Mouse (Mus musculus) kidney, postnatal 14 days (tissue): ENCODE results near the gene Coro7.

ENCODE experiments used
- DNase-seq: peaks from one replicate; pipeline ENCODE4 v3.0.0; 2022; ENCODE audit warnings: mixed read lengths

Gene Coro7

GRCm38 (mm10) chr16:4646831-4647230 is 32.7 kb downstream of the Coro7 start:
- no peak for DNase-seq

- DNase-seq = no peak
Measured at GRCm38 (mm10) chr16:4645867-4646266, 33.7 kb downstream of the Coro7 start.

GRCm38 (mm10) chr16:4643670-4644419 is 35.7 kb downstream of the Coro7 start:
- peak; percentile 88 for DNase-seq

GRCm38 (mm10) chr16:4642937-4643336 is 36.6 kb downstream of the Coro7 start:
- no peak for DNase-seq

GRCm38 (mm10) chr16:4642190-4642589 is 37.4 kb downstream of the Coro7 start:
- DNase-seq = peak; percentile 74

GRCm38 (mm10) chr16:4641119-4641838 is 38.3 kb downstream of the Coro7 start:
- peak; percentile 57 for DNase-seq

GRCm38 (mm10) chr16:4640267-4641005 is 39.1 kb downstream of the Coro7 start:
- peak; percentile 87 for DNase-seq

GRCm38 (mm10) chr16:4639831-4640237 is 39.7 kb downstream of the Coro7 start, which contains the start of the genes Vasn and Dnaja3:
TSS of gene Vasn (plus strand) at chr16:4639941.
TSS of gene Dnaja3 (plus strand) at chr16:4639989.
- peak; percentile 95 for DNase-seq

- no peak for DNase-seq
Measured at GRCm38 (mm10) chr16:4638891-4639390, 40.6 kb downstream of the Coro7 start.

GRCm38 (mm10) chr16:4635760-4636159 is 43.8 kb downstream of the Coro7 start:
- DNase-seq = peak; percentile 52

GRCm38 (mm10) chr16:4634681-4635080 is 44.9 kb downstream of the Coro7 start:
- no peak for DNase-seq

- DNase-seq = no peak
Measured at GRCm38 (mm10) chr16:4633661-4634060, 45.9 kb downstream of the Coro7 start.

- peak; percentile 70 for DNase-seq
Measured at GRCm38 (mm10) chr16:4632050-4632449, 47.5 kb downstream of the Coro7 start.

- DNase-seq = peak; percentile 87
Measured at GRCm38 (mm10) chr16:4629950-4630349, 49.6 kb downstream of the Coro7 start.

GRCm38 (mm10) chr16:4628898-4629419 is 50.6 kb downstream of the Coro7 start:
- DNase-seq = no peak

- no peak for DNase-seq
Measured at GRCm38 (mm10) chr16:4627105-4627504, 52.5 kb downstream of the Coro7 start.

GRCm38 (mm10) chr16:4624481-4625110 is 55.0 kb downstream of the Coro7 start, which contains the start of gene Pam16:
TSS of gene Pam16 (minus strand) at chr16:4624988.
- peak; percentile 96 for DNase-seq

- no peak for DNase-seq
Measured at GRCm38 (mm10) chr16:4624074-4624473, 55.5 kb downstream of the Coro7 start.

GRCm38 (mm10) chr16:4616829-4617228 is 62.7 kb downstream of the Coro7 start:
- DNase-seq = no peak

GRCm38 (mm10) chr16:4615297-4615696 is 64.3 kb downstream of the Coro7 start:
- DNase-seq = no peak

- peak; percentile 83 for DNase-seq
Measured at GRCm38 (mm10) chr16:4614639-4615038, 64.9 kb downstream of the Coro7 start.

GRCm38 (mm10) chr16:4613736-4614135 is 65.8 kb downstream of the Coro7 start:
- no peak for DNase-seq
